Mouse (Mus musculus) kidney, embryonic 16.5 days (tissue): Measurements from ENCODE around the gene Ubr2. TPM values are rescaled to one million over a fixed set of nuclear protein-coding genes. Genes with fewer than 3 reads are reported as not detected.

Experiments
- ATAC-seq: fragments of 200-750 bp; cut with Nextera tagmentation; 2 replicates; pipeline ENCODE4 v1.8.0; 2017; ENCODE audit warnings: moderate TSS enrichment; ENCODE audit not compliant: low FRiP score, low TSS enrichment
- H3K27ac ChIP-seq: fragments of 300-500 bp; sonication (generic); 2 replicates; pipeline ENCODE4 v1.5.1; 2014; ENCODE audit warnings: low read length
- H3K27me3 ChIP-seq: fragments of 300-500 bp; sonication (generic); 2 replicates; pipeline ENCODE4 v1.6.1; 2014; ENCODE audit warnings: low read length, control low read depth, mixed read lengths; ENCODE audit not compliant: insufficient read depth
- H3K36me3 ChIP-seq: fragments of 300-500 bp; sonication (generic); 2 replicates; pipeline ENCODE4 v1.6.1; 2014; ENCODE audit warnings: low read length, control low read depth, mixed read lengths; ENCODE audit not compliant: insufficient read depth
- H3K4me1 ChIP-seq: fragments of 300-500 bp; sonication (generic); 2 replicates; pipeline ENCODE4 v1.6.1; 2014; ENCODE audit warnings: low read length, control low read depth, mixed read lengths; ENCODE audit not compliant: insufficient read depth
- H3K4me2 ChIP-seq: fragments of 300-500 bp; sonication (generic); replicated peaks from 2 replicates; pipeline ENCODE4 v1.6.1; 2014; ENCODE audit warnings: low read depth, low read length
- H3K4me3 ChIP-seq: fragments of 300-500 bp; sonication (generic); 2 replicates; pipeline ENCODE4 v1.5.1; 2014; ENCODE audit warnings: mild to moderate bottlenecking, low read length
- H3K9ac ChIP-seq: fragments of 300-500 bp; sonication (generic); replicated peaks from 2 replicates; pipeline ENCODE4 v1.6.1; 2014; ENCODE audit warnings: low read length
- H3K9me3 ChIP-seq: fragments of 300-500 bp; sonication (generic); 2 replicates; pipeline ENCODE4 v1.6.1; 2016; ENCODE audit warnings: low read length, control low read depth
- WGBS: fragments of 180-500 bp; shearing (Covaris S2); extraction: QIAGEN DNeasy Blood & Tissue Kit; methylation state at CpG from one replicate; pipeline ENCODE4 v1.1.7; 2014; 5-methylcytosine and 5-hydroxymethylcytosine counted together
- polyA plus RNA-seq: library from polyadenylated mRNA; unstranded; fragments of >200 nt; fragmentation: Nextera tagmentation; extraction: Ambion mirVana; gene quantifications from 2 replicates; pipeline ENCODE4 v1.2.1, GENCODE M21; 2015

Gene Ubr2
- polyA plus RNA-seq: 19.9 and 21.1 TPM in 2 replicates

DNA sequence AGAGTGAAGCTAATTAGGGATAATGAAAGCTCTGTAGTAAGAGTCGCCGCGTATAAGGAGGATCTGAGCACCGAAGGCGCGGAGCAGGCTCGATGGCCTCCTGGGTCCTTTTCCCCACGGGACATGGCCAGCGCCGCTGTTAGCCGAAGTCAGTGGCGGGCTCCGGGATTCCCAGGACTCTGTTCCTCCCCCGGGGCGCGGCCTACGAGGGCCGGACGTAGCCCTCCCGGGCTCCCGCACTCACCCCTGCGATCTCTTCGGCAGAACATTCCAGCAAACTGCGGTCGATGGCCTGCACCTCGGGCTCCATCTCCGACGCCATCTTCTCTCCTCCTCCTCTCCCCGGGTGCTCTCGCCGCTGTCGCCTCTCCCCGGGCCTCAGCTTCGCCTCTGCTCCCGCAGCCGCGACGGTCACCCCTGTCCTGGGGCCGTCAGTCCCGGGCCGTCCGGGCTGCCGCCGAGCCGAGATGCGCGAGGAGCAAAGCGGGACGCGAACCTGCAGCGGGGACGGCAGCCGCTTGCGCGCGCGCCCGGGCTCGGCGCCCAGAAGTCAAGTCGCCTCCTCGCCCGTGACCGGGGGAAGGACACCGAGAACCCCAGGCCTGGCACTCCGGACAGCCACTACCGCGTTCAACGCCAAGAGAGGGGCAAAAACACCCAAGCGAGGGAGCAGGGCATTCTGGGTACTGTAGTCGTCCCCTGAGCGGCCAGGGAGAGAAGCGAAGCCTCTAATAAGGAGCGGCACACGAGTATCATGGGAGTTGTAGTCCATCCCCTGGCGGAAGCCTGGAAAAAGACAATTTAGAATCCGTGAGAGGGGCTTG lies at the start of gene Ubr2:
Gene Ubr2, minus strand, starts transcription at position 659 of the 824 bp plus-strand sequence.
- under 1% methylated on average over 76 of the region's 77 CpGs for WGBS
- peak within 1 kb of the TSS; percentile 97 for H3K9ac ChIP-seq
- H3K4me1 ChIP-seq: peaks cover 33% of the 10 kb centered on the region
- no peaks in the 10 kb centered on the region for H3K27me3 ChIP-seq
- H3K36me3 ChIP-seq: 0 out of 2 replicates have a peak, but pooled peaks cover 7% of the 10 kb centered on the region
- H3K4me3 ChIP-seq: peak within 1 kb of the TSS; percentile 94
- H3K4me2 ChIP-seq: peak within 1 kb of the TSS; percentile 77
- ATAC-seq: peak; percentile 98
- H3K27ac ChIP-seq: peak within 1 kb of the TSS; percentile 98
- no peaks in the 10 kb centered on the region for H3K9me3 ChIP-seq

- Histone ChIP-seq H3K9ac (no peak overlapping the region), H3K36me3 (0 out of 2 replicates have a peak, but pooled peaks cover 3% of the 10 kb centered on the region), H3K27ac (peak overlapping the region; percentile 81), H3K27me3 (no peaks in the 10 kb centered on the region), H3K4me3 (no peak overlapping the region), H3K4me2 (peak overlapping the region; percentile 20; the same call in 1 of the 2 replicates), H3K4me1 (peaks cover 18% of the 10 kb centered on the region), H3K9me3 (peaks cover 7% of the 10 kb centered on the region)
- ATAC-seq: peak; percentile 87
- 6% methylated on average over 12 of the region's 12 CpGs for WGBS
Measured at GRCm38 (mm10) chr17:47059836-47060360, 49.5 kb upstream of the Ubr2 start.

DNA sequence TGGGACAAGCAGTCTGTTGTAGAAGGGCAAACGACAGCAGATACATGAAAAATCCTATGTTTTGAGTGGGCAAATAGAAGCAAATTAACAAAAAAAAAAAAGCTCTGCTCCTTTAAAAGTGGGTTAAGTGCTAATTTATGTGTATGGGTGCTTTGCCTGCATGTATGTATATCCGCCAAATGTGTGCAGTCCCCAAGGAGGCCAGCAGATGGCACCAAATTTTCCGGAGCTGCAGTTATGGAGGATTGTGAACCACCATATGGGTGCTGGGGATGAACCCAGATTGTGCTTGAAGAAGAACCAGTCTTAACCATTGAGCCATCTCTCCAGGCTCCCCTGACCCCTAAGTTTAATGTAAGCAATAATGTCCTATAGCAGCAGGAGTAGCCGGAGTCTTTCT lies 47.6 kb upstream of the Ubr2 start:
- Histone ChIP-seq H3K9ac (no peak overlapping the region), H3K4me3 (no peak overlapping the region), H3K4me2 (no peak overlapping the region), H3K9me3 (peaks cover 7% of the 10 kb centered on the region), H3K36me3 (0 out of 2 replicates have a peak, but pooled peaks cover 3% of the 10 kb centered on the region), H3K27me3 (no peaks in the 10 kb centered on the region), H3K4me1 (peaks cover 15% of the 10 kb centered on the region), H3K27ac (no peak overlapping the region)
- no peak for ATAC-seq
- WGBS: 95% methylated on average over 4 of the region's 4 CpGs

GRCm38 (mm10) chr17:47056476-47056875 lies 46.1 kb upstream of the Ubr2 start:
- 70% methylated on average over 6 of the region's 6 CpGs for WGBS
- Histone ChIP-seq H3K27me3 (no peaks in the 10 kb centered on the region), H3K36me3 (0 out of 2 replicates have a peak, but pooled peaks cover 3% of the 10 kb centered on the region), H3K4me3 (no peak overlapping the region), H3K27ac (no peak overlapping the region), H3K9me3 (peaks cover 7% of the 10 kb centered on the region), H3K4me1 (peaks cover 15% of the 10 kb centered on the region), H3K4me2 (no peak overlapping the region), H3K9ac (no peak overlapping the region)
- no peak for ATAC-seq

DNA sequence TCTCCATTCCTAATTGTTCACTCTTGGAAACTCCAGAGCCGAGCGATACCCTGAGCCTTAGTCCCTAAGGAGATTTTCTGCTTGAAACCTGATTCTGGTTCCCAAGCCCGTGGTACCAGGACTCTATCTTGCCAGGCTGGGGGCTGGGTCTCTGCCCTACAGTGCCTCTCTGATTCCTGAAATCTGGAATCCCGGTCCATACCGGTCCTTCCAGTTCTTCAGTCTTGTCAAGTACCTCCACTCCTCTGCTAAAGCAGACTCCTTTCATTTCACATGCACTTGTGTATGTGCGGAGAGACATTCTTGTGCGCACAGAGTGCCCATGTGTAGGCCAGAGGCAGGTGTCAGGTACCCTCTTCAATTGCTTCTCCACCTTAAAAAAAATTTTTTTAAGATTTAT lies 44.8 kb upstream of the Ubr2 start:
- Histone ChIP-seq H3K27ac (peak overlapping the region; percentile 81), H3K4me1 (peaks cover 9% of the 10 kb centered on the region), H3K9me3 (peaks cover 7% of the 10 kb centered on the region), H3K4me3 (no peak overlapping the region), H3K27me3 (no peaks in the 10 kb centered on the region), H3K9ac (0 out of 2 replicates have a peak overlapping the region, but pooled peaks have one; percentile 11), H3K36me3 (0 out of 2 replicates have a peak, but pooled peaks cover 3% of the 10 kb centered on the region), H3K4me2 (no peak overlapping the region)
- ATAC-seq: no peak
- 75% methylated on average over 7 of the region's 7 CpGs for WGBS

DNA sequence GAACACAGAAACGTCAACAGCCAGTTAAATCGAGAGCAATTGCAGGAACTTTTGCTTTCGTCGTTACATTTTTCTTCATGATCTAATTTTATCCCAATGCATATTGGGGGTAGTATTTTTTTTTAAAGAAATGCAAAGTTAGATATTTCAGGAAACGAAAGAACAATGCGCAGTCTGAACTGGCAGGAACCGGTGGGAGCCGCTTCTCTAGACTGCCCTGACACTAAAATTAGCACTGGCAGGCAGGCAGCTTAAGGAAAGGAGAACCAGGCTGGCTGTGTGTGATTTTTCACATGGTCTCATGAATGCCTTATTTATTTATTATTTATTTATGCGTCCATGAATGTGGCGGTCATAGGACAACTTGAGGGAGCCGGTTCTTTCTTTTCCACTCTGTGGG lies 44.3 kb upstream of the Ubr2 start:
- no peak overlapping the region for H3K4me2 ChIP-seq
- 0 out of 2 replicates have a peak overlapping the region, but pooled peaks have one; percentile 38 for H3K9ac ChIP-seq
- no peaks in the 10 kb centered on the region for H3K27me3 ChIP-seq
- H3K9me3 ChIP-seq: peaks cover 7% of the 10 kb centered on the region
- ATAC-seq: no peak; the same call in 1 of the 2 replicates
- WGBS: 76% methylated on average over 11 of the region's 11 CpGs
- 0 out of 2 replicates have a peak, but pooled peaks cover 3% of the 10 kb centered on the region for H3K36me3 ChIP-seq
- H3K27ac ChIP-seq: peak overlapping the region; percentile 81
- H3K4me1 ChIP-seq: 0 out of 2 replicates have a peak, but pooled peaks cover 4% of the 10 kb centered on the region
- H3K4me3 ChIP-seq: no peak overlapping the region

- Histone ChIP-seq H3K27ac (no peak overlapping the region), H3K36me3 (no peaks in the 10 kb centered on the region), H3K27me3 (no peaks in the 10 kb centered on the region), H3K4me3 (no peak overlapping the region), H3K9ac (no peak overlapping the region), H3K9me3 (no peaks in the 10 kb centered on the region), H3K4me2 (no peak overlapping the region), H3K4me1 (peaks cover 7% of the 10 kb centered on the region)
- WGBS: 90% methylated on average over 3 of the region's 3 CpGs
- ATAC-seq: no peak
Measured at GRCm38 (mm10) chr17:47050678-47051077, 40.3 kb upstream of the Ubr2 start.

DNA sequence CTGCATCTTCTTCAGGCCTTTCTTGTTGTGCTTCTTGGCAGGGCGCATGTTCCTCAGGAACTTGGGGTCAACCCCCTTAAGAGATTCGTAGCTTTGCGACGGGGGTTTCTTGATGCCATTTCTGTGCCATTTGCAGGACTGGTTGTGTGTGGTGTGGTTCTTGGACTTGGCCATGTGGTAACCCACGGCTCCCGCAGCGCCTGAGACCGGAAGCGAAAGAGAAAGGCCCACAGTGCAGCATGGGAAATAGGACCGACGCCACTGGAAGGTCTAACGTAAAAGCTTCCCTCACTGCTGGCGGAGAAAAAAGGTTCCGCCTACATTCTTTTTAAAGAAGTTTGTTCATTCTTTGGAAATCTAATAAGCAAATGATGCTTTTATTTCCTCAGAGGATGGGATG lies 32.5 kb upstream of the Ubr2 start:
- Histone ChIP-seq H3K4me3 (no peak overlapping the region), H3K27me3 (no peaks in the 10 kb centered on the region), H3K9me3 (peaks cover 5% of the 10 kb centered on the region; the same call in 1 of the 2 replicates), H3K4me1 (peaks cover 18% of the 10 kb centered on the region), H3K27ac (no peak overlapping the region), H3K4me2 (no peak overlapping the region), H3K36me3 (no peaks in the 10 kb centered on the region), H3K9ac (no peak overlapping the region)
- no peak for ATAC-seq
- WGBS: 97% methylated on average over 14 of the region's 14 CpGs

- Histone ChIP-seq H3K9me3 (peaks cover 5% of the 10 kb centered on the region; the same call in 1 of the 2 replicates), H3K4me2 (peak overlapping the region; percentile 53), H3K27me3 (no peaks in the 10 kb centered on the region), H3K27ac (peak overlapping the region; percentile 82), H3K36me3 (no peaks in the 10 kb centered on the region), H3K9ac (peak overlapping the region; percentile 62), H3K4me3 (peak overlapping the region; percentile 30), H3K4me1 (peaks cover 10% of the 10 kb centered on the region)
- ATAC-seq: peak; percentile 63
- WGBS: 23% methylated on average over 18 of the region's 18 CpGs
Measured at GRCm38 (mm10) chr17:47038844-47039803, 28.8 kb upstream of the Ubr2 start.
